Mouse (Mus musculus) left cerebral cortex, postnatal 4 days (tissue): ENCODE data around the gene Sez6l. TPM values are rescaled to one million over a fixed set of nuclear protein-coding genes. Genes with fewer than 3 reads are reported as not detected.

ENCODE experiments used
- DNase-seq: peaks from one replicate; pipeline ENCODE4 v3.0.0-alpha.2; 2022
- intact Hi-C: fragments of 180-260 bp; cut with DNase I; formaldehyde crosslinking; loops from one replicate; pipeline ENCODE4 v1.15.1; 2025
- total RNA-seq, 2 experiments: library from RNA; stranded (reverse); gene quantifications; 2 replicates each; pipeline ENCODE4 v1.2.3; 2021

The Sez6l gene
- total RNA-seq, 2 experiments from 2014 or later, result 130 to 156 TPM

DNA sequence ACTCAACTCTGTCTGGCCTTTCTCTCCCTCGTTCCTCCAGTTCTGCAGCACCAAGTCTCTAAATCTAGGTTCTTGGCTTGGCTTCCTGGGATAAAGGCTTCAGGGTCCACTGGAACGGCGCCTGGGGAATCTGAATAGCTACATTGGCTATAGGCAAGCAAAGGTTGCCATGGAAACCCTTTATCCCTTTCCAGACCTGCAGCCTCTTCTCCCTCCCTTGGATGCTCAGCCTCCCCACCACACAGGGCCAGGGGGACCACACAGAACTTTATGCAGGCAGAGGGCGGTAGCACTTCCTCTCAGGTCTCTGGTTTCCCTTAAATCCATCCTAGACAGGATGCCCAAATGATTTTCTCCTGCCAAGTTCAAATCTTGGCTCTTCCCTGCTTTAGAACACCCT, 71.4 kb downstream of the Sez6l start:
- intact Hi-C loops, result no loop called here

DNA sequence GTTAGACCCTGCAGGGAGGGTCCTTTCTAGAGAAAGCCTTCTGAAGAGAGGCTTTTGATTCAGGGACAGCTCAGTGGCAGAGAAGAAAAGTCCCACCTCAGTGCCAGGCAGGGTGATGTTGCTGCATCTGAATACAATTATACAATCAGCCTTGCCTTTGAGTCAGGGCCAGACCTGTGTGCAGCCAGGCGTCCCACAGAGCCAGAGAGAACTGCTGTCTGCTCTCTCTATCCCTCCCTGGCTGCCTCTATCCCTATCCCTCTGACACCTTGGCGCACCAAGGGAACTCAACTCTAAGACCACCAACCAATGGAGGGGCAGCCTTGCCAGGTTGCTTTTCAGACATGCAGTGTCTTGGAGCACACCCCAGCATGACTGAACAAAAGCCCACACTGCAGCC, 75.6 kb downstream of the Sez6l start:
- DNase-seq, result peak; percentile 46
- intact Hi-C loops, result no loop called here

More for the DNA sequence above, 71.4 kb downstream of the Sez6l start:
- peak; percentile 64 for DNase-seq

DNA sequence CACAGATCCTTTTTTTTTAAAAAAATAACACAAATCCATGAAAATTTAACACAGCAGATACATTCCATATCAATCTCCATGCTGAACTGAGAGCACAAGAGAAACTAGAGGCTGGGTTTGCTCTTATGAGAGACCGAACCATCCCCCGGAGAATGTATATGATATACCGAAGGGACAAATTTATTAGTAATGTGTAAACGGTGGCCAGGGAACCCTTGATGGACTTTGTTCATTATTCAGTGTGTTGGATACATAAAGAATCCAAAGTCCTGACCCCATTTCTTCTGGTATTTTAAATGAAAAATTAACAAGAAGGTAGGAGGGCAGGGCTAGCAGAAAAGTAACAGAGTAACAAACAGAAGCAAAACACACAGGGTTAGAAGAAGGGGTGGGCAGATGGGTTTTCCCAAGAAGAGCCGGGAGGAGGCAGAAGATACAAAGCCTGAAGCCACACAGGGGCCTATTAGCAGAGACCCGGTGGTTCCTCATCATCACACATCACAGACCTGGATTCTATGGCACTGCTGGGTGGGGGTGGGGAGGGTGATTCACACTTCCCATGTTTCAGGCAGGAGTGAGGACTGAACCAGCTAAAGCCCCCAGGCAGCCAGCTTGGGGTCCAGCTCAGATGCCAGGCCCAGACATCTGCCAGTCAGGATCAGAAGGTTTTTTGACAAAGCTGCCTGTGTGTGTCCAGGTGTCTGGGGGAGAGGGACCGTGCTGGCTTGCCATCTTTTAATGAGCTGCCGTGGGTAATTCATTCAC, 76.9 kb downstream of the Sez6l start:
- peak; percentile 72 for DNase-seq

DNA sequence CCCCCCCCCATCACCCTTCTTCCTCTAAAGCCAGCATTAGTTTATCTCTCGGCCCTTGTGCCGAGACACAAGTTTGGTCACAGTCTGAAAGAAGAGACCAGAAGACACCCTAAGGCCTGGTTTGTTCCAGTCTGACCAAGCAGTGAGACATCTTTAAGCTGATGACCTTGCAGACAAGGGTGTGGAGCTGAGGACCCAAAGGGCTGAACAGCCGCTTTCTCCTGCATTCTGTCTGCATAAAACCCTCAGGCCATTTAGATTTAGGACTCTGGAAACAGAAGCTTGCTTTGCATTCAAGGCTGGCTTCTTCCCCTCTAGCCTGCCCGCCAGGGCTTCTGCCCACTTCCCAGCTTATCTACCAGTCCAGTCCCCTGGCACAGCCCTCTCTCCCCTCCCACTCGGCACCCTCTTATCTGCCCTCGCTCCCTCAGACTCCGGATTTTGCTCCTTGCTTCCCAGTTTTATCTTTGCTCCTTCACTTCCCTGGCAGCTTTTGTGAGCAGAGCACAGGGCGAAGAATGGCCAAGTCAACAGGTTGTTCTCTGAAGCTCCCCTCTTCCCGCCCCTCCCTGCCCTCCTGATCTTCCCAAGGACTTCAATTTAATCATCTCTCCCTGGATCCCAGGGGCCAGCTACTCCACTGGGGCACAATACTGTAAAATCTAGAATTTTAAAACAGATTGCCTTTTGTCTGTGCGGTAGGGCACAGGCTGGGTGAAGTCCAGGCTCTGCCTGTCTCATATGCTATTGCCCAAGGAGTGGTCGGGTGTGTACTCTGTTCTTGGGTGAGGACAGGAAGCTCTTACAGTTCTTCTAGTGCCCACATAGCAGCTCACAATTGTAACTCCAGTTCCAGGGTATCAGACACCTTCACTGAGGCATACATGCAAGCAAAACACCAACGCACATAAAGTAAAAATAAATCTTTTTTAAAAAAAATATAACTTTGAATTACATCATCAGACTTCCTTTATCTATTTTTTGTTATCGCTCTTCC, 77.8 kb downstream of the Sez6l start:
- no peak for DNase-seq

More for the DNA sequence above, 76.9 kb downstream of the Sez6l start:
- intact Hi-C loops, result no loop called here

DNA sequence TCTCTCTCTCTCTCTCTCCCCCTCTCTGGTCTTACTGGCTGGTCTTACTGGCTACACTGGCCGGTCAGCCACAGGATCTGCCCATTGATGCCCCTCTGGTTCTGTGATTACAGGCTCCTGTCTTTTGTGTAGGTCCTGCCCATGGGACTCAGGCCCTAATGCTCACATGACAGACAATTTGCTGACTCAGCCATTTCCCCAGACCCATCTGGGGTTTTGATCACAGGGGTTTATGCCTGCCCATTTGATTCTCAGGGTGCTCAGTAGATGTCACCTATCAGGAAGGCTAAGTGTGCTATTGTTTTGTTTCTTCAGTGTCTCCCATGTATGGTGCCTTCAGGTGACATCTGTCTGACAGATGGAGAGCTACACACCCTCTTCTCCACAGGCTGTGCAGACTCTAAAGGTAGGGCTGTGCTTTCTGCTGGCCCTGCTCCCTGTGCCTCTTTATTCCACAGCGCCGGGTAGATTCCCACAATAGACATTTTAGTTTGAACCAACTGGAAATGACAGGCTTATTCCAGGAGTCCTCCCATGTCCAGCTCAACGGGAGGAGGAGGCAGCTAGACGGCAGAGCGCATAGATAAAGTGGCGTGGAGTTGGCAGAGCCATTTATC, 80.1 kb downstream of the Sez6l start:
- DNase-seq, result no peak
- intact Hi-C loops, result no loop called here

More for the DNA sequence above, 77.8 kb downstream of the Sez6l start:
- intact Hi-C loops, result no loop called here

DNA sequence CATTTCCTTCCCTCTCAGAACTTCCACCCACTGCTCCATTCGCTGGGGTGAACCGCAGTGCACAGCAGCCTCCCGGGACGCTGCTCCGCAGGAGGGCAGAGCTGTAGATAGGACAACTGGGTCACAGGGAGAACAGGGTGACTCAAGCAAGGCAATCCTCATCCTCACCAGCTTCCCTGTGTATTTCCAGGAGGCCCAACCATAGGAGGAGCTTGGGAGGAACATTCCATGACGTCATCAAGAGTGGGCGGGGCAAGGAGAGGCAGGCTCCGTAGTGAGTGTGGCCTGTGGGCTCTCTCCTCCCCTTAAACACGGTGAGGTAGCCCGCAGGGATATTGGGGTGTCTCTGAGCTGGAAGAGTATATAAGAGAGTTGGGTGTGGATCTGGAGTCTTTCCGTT, 83.5 kb downstream of the Sez6l start:
- intact Hi-C loops, result no loop called here
- peak; percentile 48 for DNase-seq

DNA sequence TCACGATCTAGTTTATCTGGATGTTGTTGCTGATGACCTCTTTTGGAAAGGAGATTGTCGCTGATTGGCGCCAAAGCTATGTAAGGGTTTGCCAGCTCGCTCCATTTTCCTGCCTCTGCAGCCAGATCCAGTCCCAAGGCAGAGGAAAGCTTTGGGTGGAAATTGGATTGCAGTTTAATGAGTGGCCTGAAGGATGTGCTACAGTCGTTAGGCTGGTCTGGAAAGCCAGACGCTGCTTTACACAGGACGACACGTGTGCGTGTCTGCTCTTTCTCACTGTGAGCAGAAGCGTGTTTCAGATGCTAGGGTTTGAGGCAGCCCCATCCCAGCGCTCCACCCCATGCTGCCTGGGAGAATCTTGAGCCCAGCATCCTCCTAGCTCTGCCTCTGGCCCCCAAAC, 85.5 kb downstream of the Sez6l start:
- DNase-seq, result no peak
- intact Hi-C loops, result no loop called here

DNA sequence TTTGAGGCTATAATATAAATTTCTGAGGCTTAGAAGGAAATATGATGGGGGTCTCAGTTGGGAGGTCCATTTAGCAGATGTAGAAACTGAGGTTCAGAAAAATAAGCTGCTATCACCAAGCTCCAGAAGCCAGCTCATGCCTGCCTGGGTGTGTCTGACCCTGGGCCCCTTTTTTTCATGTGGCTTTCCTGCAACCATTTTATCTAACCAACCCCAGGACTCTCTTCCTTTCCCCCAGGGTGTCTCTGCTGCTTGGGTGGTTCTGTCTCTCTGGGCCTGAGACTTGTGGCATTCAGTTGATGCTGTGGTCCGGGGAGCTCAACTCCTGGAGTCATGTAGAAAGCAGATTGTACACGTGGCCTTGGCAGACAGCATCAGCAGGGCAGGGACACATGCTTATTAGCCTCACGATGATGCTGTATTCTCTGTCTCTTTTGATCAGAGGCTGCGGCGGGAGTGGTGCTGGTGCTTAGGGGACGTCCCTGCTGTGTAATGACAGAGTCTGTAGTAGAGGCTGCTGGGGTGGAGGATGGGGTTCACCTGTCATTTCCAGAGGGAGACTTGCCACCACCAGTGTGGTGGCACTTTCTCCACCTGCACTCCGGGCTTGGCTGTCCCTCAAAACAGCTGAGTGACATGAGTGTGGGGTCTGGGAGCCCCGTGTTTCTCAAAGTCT, 88.7 kb downstream of the Sez6l start:
- DNase-seq, result no peak
- intact Hi-C loops, result no loop called here

DNA sequence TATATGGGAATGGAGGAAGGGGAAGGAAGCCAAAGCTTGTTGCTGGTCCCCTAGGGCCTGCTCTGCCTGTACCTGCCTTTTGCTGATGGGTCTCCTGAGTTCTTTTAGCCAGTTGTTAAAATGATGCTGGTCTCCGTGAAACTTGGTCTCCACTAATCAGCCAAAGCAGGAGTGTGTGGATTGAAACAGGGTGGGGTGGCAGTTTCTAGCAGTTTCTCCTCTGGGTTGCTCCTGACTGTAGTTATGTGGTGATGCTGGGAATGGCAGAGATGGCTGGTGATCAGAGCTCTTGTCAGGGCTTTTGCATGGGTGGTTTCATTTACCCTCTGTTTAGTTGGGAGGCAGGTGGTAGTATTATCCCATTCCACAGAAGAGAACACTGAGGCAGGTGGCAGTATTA, 89.5 kb downstream of the Sez6l start:
- intact Hi-C loops, result no loop called here
- DNase-seq, result no peak

DNA sequence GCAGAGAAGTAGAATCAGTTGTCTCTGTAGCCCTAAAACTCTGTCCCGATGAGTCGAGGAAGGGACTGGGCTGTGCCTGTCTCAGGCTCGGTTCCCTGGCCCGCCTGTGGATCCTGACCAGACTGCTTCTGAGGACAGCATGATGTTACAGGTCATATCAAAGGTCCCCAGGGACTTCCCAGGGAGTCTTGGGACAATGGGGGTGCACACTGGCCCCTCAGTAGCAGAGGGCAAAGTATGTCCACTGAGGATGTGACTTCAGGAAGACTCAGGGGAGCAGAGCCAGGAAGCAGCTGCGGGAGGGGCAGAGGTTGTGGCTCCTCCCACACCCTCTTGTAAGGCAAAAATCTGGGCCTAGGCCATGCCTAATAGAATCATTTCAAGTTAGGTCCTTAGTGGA, 90.6 kb downstream of the Sez6l start:
- DNase-seq, result no peak
- intact Hi-C loops, result no loop called here

DNA sequence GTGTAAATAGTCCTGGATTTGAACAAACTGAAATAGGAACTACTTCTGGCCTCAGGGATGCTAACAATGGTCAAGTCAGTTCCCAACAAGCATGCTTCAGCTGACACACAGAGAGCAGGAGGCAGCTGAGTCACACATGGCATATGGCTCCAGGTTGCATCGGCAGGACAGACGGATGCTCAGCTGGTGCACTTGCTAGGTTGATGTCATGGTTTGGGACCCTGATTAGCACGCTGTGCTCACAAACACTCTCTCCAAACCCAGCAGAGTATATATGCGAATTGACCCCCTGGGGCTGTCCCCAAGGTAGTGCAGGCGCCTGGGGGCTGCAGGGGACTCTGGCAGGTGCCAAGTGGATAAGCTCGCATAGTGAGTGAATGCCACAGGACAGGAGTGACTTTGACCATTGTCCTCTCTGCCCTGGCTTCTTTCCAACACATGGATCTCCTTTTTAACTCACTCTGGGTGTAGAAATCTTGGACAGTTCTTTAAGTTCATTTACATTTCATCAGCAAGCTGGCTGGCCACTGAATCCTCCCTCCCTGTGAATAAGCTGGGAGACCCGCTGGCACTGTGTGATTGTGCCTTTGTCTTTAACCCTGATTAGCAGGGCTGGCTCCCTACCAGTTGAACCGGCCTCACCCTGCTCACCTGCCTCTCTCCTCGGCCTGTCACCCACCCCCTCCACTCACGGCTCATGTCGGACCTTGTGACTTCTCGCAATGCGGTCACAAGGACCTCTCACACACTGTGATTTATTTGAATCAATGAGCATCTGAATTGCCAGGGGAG, 91.9 kb downstream of the Sez6l start:
- intact Hi-C loops, result no loop called here
- DNase-seq, result peak; percentile 72

DNA sequence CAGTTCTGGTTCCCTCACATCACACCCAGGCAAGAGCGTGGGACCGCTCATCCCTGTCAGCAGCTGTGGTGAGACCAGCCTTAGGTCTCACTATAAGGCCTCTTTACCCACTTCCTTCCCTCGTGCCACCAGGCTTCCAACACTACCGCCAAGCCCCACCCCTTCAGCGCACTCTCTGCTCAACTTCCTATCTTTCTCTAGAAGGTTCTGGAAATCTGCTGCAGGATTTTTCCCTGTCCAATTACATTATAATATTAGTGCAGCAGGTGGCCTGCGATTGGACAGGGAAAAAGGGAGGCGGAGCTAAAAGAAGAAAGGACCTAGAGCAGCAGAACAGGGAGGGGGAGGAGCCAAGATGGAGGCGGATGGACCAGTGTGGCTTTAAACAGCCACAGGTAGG, 94.0 kb downstream of the Sez6l start:
- intact Hi-C loops, result no loop called here
- no peak for DNase-seq

DNA sequence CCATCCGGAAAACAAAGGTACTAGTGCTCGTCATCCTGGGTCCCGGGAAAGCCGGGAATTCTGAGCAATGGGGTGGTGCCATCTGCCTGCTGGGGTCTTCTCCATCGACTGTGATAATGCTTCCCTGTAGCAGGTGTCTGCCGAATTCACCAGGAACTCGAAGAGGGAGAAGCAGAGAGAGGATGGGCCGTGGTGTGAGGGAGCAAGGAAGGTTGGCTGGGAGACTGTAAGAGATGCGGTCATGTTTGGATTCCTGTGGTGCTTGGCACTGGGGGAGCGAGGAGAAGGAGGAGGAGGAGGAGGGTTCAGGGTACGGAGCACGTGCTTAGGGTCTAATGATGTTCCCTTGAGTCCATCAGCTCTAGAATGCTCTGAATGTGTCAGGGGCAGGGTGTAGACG, 94.4 kb downstream of the Sez6l start:
- intact Hi-C loops, result no loop called here
- DNase-seq, result no peak

DNA sequence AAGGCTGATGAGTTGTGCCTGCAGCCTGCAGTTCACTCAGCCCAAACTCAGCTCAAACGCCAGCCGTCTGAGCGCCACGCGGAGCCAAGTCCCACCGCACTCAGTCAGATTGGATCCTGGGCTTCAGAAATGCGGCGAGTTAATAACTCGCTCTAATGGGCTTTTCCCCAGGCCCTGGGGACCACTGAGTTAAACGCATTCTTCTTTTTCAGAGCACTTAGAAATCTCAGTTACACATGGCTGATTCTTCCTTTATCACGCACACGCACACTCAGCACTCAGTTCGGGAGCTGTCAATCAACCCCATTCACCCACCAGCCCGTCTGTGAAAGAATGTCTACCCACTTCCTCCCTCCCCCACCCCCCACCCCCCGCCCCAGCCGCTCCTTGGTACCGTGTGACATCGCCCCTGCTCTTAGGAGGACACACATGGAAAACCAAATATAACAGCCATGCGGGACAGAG, 95.0 kb downstream of the Sez6l start:
- no peak for DNase-seq
- intact Hi-C loops, result no loop called here

DNA sequence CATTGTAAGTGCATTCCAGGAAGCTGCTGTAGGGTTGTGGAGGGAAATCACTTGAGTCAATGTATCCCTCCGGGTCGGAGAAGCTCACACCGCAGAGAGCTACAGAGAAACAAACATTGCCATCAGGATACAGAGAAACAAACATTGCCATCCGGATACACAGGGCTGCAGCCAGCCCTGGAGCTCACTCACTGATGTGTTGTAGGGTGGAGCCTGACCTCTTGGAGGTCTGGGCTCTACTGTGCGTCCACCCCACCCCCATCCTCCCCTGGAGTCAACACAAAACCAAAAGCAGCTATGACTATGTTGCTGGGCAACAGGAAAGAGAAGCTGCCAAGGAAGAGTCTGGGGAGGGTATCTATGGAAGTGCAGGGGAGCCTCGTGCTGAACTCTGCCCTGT, 103.5 kb downstream of the Sez6l start:
- intact Hi-C loops, result loop anchor here (10.0 kb wide), 1 partner anchor 101 kb away; the partner anchor contains the start of gene Sez6l
- DNase-seq, result peak; percentile 29

DNA sequence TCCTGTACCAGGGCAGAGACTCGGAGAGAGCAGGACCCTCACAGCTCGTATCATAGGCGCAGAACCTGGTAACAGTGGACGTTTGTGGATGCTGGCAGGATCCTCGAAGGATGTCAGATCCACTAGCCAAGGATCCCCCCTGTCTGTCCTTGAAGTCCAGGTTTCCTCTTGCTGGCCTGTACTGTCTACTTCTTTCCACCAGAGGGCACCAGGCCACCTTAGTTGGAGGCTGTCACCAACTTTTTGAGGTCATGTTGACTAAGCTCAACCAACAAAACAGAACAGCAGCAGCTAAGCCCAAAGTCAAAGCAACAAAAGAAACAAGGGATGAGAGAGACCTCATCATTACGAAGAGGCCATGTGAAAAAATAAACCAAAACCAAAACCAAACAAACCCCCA, 106.8 kb downstream of the Sez6l start:
- DNase-seq, result peak; percentile 64
- intact Hi-C loops, result loop anchor here (10.0 kb wide), 1 partner anchor 105 kb away; the partner anchor contains the start of gene Sez6l

DNA sequence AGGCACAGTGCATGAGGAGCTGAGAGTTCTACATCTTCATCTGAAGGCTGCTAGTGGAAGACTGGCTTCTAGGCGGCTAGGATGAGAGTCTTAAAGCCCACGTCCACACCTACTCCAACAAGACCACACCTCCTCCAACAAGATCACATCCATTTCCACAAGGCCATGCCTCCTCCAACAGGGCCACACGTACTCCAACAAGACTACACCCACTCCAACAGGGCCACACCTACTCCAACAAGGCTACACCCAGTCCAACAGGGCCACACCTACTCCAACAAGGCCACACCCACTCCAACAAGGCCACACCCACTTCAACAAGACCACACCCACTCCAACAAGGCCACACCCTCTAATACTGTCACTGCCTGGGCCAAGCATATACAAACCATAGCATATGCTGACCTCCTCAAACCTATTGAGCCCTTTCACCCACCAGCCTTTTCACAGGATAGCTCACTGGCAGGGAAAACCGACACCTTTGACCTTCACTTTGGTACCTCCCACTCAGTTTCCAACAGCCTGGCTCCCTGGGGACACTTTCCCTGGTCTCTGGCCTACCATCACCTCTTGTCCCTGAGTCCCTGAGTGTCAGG, 107.9 kb downstream of the Sez6l start:
- intact Hi-C loops, result no loop called here
- no peak for DNase-seq

DNA sequence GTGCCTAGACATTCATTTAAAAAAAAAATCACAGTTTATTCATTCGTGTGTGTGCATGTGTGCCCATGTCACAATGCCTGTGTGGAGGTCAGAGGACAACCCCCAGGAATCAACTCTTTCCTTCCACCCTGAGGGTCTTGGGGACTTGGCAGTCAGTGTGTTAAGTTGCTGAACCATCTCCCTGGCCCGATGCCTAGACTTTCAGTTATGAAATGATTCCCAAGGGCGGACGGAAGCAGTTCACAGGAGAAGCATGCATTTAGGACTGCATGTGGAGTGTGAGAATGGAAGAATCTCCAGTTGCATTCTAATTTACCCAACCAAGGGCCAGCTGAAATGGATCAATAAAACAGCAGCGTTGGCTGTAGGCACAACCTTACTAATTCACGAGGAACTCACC, 110.7 kb downstream of the Sez6l start:
- intact Hi-C loops, result no loop called here
- peak; percentile 57 for DNase-seq

DNA sequence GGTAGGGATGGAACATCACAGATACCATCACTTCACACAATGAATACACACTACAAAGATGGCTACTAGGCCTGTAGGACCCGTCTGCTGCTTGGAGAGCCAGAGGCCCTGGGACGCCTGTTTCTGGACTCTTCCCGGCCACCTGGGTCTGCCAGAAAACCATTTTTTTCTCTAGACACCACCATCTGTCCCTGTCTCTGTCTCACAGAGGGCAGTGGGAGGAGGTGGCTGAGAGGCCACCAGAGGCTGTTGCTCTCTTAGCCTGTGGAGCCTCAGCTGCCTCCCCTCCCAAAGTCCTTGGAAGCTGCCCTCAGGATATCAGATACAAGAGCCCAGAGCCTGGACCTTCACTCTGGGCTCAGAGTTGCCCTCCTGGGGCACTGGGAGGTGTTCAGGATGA, 117.1 kb downstream of the Sez6l start:
- peak; percentile 58 for DNase-seq
- intact Hi-C loops, result no loop called here
